Mouse (Mus musculus): Measurements from ENCODE around the gene Wsb2.
"Not testable (repeated sequence)": the region's sequence is repeated elsewhere in the genome, so short reads cannot be mapped to it uniquely, and the experiment has no call there.

Gene Wsb2

DNA sequence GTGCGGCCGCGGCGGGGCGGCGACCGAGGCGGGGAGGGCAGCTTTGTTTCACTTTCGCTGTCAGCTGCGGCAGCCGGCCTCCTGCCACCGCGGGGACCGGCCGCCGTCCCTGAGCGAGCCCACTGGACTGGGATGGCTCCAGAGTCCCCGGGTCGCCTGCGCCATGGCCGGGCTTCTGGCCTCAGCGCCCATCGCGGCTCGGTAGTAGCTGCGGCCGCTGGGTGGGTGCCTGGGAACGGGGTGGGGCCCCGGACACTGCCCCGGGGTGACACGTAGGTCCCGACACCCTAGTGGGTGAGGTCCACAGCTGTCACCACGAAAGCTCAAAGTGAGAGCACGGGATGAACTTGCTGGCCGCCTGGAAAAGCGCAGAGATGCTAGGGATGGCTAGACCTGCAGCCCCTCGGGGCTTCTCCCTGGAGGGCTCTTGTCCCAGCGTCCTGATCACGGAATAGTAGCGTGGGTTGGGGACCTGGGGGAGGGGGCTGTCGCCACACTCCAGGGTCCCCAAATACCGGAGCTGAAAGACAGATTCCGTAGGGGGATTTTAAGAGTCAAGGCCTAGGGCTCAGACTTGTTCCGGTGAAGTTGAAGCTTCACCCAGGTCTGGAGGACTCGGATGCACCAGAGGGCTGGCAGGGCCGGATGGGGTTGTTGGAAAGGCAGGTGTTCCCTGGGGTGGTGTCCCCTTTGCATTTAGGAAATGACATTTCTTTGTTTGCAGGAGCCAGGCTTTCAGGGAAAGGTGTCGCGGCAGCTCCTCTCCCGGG, 559 bp downstream of the Wsb2 start:
- no peak for DNase-seq (ENCODE audit: low spot score)

GRCm38 (mm10) chr5:117358248-117358630, 1.1 kb downstream of the Wsb2 start:
- peak; percentile 22 for DNase-seq (ENCODE audit: low spot score)

- peak; percentile 44 for DNase-seq (ENCODE audit: low spot score)
Observed at GRCm38 (mm10) chr5:117358725-117359124, 1.6 kb downstream of the Wsb2 start.

GRCm38 (mm10) chr5:117359497-117360227, 2.6 kb downstream of the Wsb2 start:
- peak; percentile 40 for DNase-seq (ENCODE audit: low spot score)

DNA sequence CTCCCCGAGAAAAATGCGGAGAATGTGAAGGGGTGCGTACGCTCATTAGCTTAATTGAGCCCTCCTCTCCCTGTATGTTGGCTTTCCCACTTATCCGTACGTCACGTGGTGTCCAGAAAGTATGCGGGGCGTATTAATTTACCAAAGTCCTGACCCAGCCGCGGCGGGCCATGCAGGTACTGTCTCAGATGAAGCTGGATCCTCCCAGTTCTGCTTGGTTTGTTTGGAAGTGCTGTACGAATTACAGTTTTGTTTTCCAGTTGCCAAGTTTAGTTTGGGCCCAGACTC, 3.1 kb downstream of the Wsb2 start:
- no peak for DNase-seq (ENCODE audit: low spot score)

DNA sequence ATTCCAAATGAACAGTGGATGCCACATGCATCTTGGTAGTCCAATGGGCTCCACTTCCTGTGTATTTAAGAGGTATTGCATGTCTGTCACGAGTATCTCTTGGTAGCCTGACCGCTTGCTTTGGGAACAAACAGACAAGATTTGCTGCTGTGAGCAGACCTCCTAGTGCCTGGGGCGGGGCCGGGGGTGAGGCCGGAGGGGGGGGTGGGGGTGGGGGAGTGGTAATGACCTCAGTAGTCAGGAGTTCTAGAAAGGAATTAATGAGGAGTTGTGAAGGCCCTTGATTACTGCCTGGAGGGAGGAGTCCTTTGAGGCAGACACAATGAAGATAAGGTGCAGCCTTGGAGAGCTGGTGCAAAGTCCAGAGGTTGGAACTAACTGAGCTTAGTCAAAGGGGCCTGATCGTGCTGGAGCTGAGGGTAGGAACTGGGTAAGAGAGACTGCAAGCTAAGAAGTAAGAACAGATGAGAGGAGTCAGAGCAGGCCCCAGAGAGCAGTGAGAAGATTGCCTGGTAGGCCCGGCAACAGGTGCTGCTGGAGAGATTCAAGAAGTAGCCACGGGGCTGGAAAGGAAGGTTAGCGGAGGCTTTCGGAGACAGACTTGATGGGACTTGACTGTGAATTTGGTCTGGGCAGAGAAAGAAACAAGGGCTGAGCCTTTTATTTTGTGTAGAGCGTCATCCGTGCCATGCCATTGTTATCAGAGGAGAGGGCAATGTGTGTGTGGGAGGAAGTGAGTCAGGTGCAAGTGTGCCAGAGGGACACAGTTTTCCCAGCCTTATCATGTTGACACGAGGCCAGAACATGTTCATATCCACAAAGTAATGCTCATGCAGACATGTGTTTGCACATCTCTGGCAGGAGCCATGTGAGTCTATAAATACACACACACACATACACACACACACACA, 3.8 kb downstream of the Wsb2 start:
- peak; percentile 47 for DNase-seq (ENCODE audit: low spot score)

GRCm38 (mm10) chr5:117361590-117361989, 4.5 kb downstream of the Wsb2 start:
- DNase-seq (ENCODE audit: low spot score): peak; percentile 47

DNA sequence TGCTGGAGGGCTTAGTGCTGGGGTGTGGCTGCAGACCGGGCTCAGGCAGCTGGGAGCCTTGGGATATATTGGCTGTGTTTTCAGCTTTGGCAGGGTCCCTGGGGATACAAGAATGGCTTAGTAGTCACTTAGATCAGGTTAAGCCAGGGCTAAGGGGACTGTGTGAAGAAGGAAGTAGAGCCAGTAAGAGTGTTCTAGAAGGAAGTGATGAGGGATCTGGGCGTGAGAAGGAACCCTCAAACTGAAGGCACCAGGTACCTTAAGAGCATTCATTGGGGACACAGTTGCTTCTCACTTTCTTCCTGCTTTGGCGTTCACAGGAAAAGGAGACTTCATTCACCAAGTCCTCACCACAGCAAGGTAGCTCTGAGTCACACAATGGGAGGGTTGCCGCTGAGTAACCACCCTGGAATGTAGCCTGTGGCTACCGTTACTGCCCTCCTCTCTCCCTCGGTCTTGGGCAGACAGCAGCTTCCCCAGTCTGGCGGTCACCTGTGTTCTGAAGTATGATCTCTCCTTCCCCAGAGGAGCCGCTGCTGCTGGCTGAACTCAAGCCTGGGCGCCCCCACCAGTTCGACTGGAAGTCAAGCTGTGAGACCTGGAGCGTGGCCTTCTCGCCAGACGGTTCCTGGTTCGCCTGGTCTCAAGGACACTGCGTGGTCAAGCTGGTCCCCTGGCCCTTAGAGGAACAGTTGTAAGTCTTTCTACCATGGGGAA, 6.1 kb downstream of the Wsb2 start:
- peak; percentile 62 for DNase-seq (ENCODE audit: low spot score)

GRCm38 (mm10) chr5:117364821-117365220, 7.7 kb downstream of the Wsb2 start:
- no peak for DNase-seq (ENCODE audit: low spot score)

DNA sequence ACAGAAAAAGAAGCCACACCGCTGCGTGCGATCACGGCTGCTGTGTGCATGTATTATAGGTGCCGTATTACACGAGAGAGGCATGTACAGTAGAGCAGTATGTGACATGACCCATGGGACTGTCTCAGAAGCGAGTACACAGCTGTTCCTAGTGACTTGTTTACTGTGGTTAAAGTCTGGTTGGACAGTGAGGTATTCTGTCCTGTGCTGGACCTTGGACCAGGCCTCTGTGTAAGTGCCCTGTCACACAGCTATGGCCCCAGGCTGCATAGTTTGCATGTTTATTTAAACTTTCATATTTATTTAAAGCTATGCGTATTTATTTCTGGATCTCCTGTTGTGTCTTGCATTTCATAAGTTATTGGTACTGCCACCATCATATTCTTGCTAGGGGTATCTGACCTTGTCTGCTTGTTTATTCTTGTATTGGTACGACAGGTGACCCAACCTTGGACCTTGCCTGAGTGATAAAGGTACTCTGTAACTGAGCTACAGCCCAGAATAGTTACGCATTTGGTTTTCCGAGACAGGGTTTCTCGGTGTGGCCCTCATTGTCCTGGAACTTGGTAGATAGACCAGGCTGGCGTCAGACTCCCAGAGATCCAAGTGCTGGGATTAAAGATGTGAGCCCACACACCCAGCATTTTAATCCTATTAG, 8.9 kb downstream of the Wsb2 start:
- DNase-seq (ENCODE audit: low spot score): no peak

DNA sequence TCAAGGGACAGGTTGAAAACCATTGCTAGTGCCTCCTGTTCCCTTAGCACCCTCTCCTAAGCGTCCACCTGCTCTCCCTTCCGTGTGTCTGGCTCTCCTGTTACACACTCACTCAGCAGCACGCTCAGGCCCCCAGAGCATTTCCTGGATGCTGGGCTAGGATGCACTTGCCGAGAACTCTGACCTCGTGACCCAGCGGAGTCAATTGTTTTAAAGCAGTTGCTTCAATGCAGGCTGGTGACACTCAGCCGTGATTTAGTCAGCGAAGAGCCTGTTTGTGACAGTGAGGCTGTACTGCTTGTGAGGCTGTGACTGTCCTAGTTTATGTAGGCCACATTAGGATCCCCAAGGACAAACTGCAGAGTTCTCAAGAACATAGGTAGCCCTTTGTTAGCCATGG, 10.1 kb downstream of the Wsb2 start:
- no peak for DNase-seq (ENCODE audit: low spot score)

- DNase-seq (ENCODE audit: low spot score): no peak
Observed at GRCm38 (mm10) chr5:117370592-117370991, 13.5 kb downstream of the Wsb2 start.

GRCm38 (mm10) chr5:117373418-117373817, 16.3 kb downstream of the Wsb2 start:
- DNase-seq (ENCODE audit: low spot score): no peak

DNA sequence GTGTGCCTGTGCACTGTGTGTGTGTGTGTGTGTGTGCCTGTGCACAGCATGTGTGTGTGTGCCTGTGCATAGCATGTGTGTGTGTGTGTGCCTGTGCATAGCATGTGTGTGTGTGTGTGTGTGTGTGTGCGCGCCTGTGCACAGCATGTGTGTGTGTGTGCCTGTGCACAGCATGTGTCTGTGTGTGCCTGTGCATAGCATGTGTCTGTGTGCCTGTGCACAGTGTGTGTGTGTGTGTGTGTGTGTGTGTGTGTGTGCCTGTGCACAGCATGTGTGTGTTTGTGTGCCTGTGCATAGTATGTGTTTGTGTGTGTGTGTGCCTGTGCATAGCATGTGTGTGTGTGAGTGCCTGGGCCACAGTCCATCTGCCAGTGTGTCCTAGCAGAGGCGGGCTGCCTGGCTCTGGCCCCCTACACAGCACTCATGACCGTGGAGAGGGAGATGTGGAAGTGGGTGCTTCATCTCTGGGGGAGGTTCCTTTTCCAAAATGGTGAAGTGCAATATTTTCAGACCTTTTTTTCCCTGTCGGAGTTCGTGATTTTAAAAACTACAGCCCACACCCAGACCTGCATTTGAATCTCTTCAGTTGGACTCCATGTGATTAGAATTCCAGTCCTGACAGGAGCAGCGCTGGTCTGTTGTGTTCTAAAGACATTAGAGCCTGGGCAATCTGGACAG, 17.4 kb downstream of the Wsb2 start:
- DNase-seq (ENCODE audit: low spot score): no peak

DNA sequence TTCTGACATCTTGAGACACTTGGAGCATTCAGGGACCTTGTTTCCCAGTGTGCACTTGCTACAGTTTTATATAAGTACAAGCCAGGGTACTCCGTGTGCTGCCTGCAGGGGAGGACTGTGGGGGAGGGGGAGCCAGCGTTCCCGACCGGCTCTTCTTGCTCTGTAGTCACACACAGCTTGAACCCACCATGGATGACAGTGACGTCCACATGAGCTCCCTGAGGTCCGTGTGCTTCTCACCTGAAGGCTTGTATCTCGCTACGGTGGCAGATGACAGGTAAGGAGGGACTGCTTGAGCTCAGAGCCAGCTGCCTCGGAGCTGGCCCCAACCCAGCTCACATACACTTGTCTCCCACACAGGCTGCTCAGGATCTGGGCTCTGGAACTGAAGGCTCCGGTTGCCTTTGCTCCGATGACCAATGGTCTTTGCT, 19.2 kb downstream of the Wsb2 start:
- DNase-seq (ENCODE audit: low spot score): no peak

DNA sequence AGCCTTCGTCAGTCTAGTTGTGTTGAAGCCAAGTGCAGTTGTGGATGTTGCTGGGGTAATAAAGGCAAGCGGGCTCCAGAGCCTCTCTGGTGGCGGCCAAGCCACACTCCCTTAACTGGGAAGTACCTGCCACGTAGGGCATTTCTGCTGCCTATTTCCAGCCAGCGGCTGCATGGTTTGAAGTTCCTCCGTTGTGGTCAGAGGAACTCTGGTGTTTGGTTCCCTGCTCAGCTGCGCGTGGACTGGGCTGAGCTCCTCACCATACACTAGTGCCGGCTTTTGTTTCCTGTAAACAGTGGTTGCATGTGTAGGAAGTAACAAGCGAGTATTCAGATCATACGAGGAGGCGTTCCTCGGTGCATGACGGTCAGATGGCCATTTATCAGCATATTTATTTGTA, 20.6 kb downstream of the Wsb2 start:
- not testable (repeated sequence) for DNase-seq (ENCODE audit: low spot score)

DNA sequence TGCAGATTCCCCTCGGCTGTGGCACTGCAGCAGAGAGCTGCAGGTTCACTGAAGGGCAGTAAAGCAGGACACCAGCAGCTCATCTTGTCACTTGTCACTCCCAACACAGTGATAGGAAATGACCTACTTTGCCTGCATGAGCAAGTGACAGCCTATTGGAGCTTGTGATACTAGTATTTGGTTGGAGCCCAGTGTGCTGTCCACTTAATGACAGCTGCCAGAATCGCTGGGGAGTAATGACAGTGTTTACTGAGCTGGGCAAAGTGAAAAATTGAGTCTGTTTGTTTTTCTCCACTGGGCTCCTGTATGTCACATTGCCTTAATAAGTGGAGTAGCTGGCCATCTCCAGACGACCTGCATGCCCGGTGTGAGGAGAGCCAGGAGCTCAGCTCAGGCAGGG, 23.1 kb downstream of the Wsb2 start:
- no peak for DNase-seq (ENCODE audit: low spot score)

- DNase-seq (ENCODE audit: low spot score): no peak
Observed at GRCm38 (mm10) chr5:117381785-117382184, 24.7 kb downstream of the Wsb2 start.

- no peak for DNase-seq (ENCODE audit: low spot score)
Observed at GRCm38 (mm10) chr5:117383198-117383597, 26.1 kb downstream of the Wsb2 start.

DNA sequence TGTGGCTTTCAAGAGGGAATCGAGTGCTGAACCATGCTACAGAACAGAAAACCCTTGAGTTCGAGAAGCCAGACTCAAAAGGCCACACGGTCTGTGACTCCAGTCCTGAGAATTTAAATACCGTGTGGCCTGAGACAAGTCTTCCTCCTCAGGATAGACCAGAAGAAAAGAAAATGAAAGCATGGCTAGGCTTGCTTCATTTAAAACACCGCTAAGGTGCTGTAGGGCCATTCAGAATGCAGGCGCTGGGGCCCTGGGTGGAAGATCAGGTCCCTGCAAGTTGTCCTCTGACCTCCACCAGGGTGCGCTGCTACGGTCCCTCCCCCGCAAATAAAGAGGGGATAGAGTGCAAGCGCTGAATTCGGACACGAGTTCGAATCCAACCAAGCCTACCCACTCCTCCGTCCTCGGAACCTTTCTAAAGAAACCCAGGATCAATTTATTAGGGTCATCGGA, 31.2 kb downstream of the Wsb2 start:
- DNase-seq (ENCODE audit: low spot score): peak; percentile 78

- peak; percentile 99 for DNase-seq (ENCODE audit: low spot score)
Observed at GRCm38 (mm10) chr5:117388877-117389276, 31.8 kb downstream of the Wsb2 start, which contains the start of gene Rfc5. Gene Rfc5 (minus strand): TSS chr5:117389047.
